Mouse (Mus musculus): ENCODE results near the gene Ryr2.

DNA sequence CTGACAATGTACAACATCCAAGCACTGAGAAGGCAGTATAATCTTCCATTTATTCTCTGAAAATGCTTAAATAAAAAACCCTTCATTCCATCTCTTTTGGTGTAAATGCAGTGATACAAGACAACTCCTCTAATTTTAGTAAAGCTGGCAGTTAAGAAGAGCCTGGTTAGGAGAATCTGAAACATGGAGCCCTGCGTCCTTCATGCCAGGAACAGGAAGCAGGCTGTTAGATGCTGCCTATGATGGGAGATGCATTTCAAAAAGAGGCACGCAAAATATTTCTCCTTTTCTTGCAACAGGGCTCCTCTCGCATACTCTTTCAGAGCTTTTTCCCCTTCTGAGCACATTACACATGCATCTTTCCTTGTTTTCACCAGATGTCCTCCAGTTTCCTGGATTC lies 215.6 kb downstream of the Ryr2 start:
- no peak for TF ChIP-seq EP300 (IDR thresholded peaks at IDR 0.05)
- no peak for TF ChIP-seq CTCF (IDR thresholded peaks at IDR 0.05)

Measured in lung, postnatal 0 days (tissue).